Mouse (Mus musculus) stomach, embryonic 15.5 days (tissue): ENCODE data around the gene Ccdc149. TPM values are rescaled to one million over a fixed set of nuclear protein-coding genes. Genes with fewer than 3 reads are reported as not detected.

Source experiments
- ATAC-seq: fragments of 200-750 bp; cut with Nextera tagmentation; 2 replicates; pipeline ENCODE4 v1.8.0; 2017; ENCODE audit warnings: low read depth, moderate number of reproducible peaks, moderate TSS enrichment; ENCODE audit not compliant: insufficient read depth, low FRiP score
- H3K27ac ChIP-seq: fragments of 300-500 bp; sonication (generic); 2 replicates; pipeline ENCODE4 v1.5.1; 2015; ENCODE audit warnings: mild to moderate bottlenecking, inconsistent platforms
- H3K27me3 ChIP-seq: fragments of 300-500 bp; sonication (generic); replicated peaks from 2 replicates; pipeline ENCODE4 v1.6.1; 2015; ENCODE audit warnings: inconsistent platforms
- H3K36me3 ChIP-seq: fragments of 300-500 bp; sonication (generic); 2 replicates; pipeline ENCODE4 v1.6.1; 2015; ENCODE audit warnings: inconsistent platforms
- H3K4me1 ChIP-seq: fragments of 300-500 bp; sonication (generic); 2 replicates; pipeline ENCODE4 v1.6.1; 2015; ENCODE audit warnings: inconsistent platforms
- H3K4me2 ChIP-seq: fragments of 300-500 bp; sonication (generic); 2 replicates; pipeline ENCODE4 v1.6.1; 2015; ENCODE audit warnings: mild to moderate bottlenecking, inconsistent platforms
- H3K4me3 ChIP-seq: fragments of 300-500 bp; sonication (generic); replicated peaks from 2 replicates; pipeline ENCODE4 v1.5.1; 2015; ENCODE audit warnings: inconsistent platforms
- H3K9ac ChIP-seq: fragments of 300-500 bp; sonication (generic); 2 replicates; pipeline ENCODE4 v1.6.1; 2015; ENCODE audit warnings: inconsistent platforms
- H3K9me3 ChIP-seq: fragments of 300-500 bp; sonication (generic); 2 replicates; pipeline ENCODE4 v1.6.1; 2016; ENCODE audit warnings: inconsistent platforms
- WGBS: fragments of 180-500 bp; shearing (Covaris S2); methylation state at CpG from one replicate; pipeline ENCODE4 v1.1.7; 2015; 5-methylcytosine and 5-hydroxymethylcytosine counted together
- polyA plus RNA-seq: library from polyadenylated mRNA; unstranded; fragments of >200 nt; fragmentation: Nextera tagmentation; extraction: Ambion mirVana; gene quantifications from 2 replicates; pipeline ENCODE4 v1.2.1, GENCODE M21; 2015

The Ccdc149 gene
- polyA plus RNA-seq, 1 experiment from 2014 or later: 4.7 TPM

GRCm38 (mm10) chr5:52408668-52409315, 62.5 kb downstream of the Ccdc149 start:
- Histone ChIP-seq H3K9ac (no peak overlapping the region), H3K27ac (no peak overlapping the region), H3K9me3 (no peaks in the 10 kb centered on the region), H3K4me1 (no peaks in the 10 kb centered on the region), H3K4me2 (no peak overlapping the region), H3K4me3 (no peak overlapping the region), H3K36me3 (no peaks in the 10 kb centered on the region), H3K27me3 (no peaks in the 10 kb centered on the region)
- ATAC-seq: no peak
- WGBS: 70% methylated on average over 7 of the region's 7 CpGs

- Histone ChIP-seq H3K9me3 (no peaks in the 10 kb centered on the region), H3K4me2 (no peak overlapping the region), H3K36me3 (no peaks in the 10 kb centered on the region), H3K9ac (no peak overlapping the region), H3K27me3 (no peaks in the 10 kb centered on the region), H3K4me1 (no peaks in the 10 kb centered on the region), H3K4me3 (no peak overlapping the region), H3K27ac (no peak overlapping the region)
- 79% methylated on average over 8 of the region's 8 CpGs for WGBS
- no peak for ATAC-seq
Measured at GRCm38 (mm10) chr5:52404373-52404772, 66.9 kb downstream of the Ccdc149 start.

GRCm38 (mm10) chr5:52393756-52394155, 77.6 kb downstream of the Ccdc149 start:
- WGBS: 83% methylated on average over 4 of the region's 4 CpGs
- Histone ChIP-seq H3K27me3 (no peaks in the 10 kb centered on the region), H3K9me3 (no peaks in the 10 kb centered on the region), H3K9ac (no peak overlapping the region), H3K36me3 (peaks cover 2% of the 10 kb centered on the region; the same call in 1 of the 2 replicates), H3K27ac (no peak overlapping the region), H3K4me1 (no peaks in the 10 kb centered on the region), H3K4me3 (no peak overlapping the region), H3K4me2 (no peak overlapping the region)
- ATAC-seq: no peak

- ATAC-seq: no peak
- no peaks in the 10 kb centered on the region for H3K27me3 ChIP-seq
- H3K4me1 ChIP-seq: no peaks in the 10 kb centered on the region
- no peaks in the 10 kb centered on the region for H3K9me3 ChIP-seq
- no peak overlapping the region for H3K27ac ChIP-seq
- H3K9ac ChIP-seq: no peak overlapping the region
- H3K4me3 ChIP-seq: no peak overlapping the region
- peaks cover 2% of the 10 kb centered on the region; the same call in 1 of the 2 replicates for H3K36me3 ChIP-seq
- WGBS: 76% methylated on average over 16 of the region's 16 CpGs
- no peak overlapping the region for H3K4me2 ChIP-seq
Measured at GRCm38 (mm10) chr5:52391471-52391870, 79.8 kb downstream of the Ccdc149 start.

- H3K4me2 ChIP-seq: no peak overlapping the region
- ATAC-seq: no peak
Measured at GRCm38 (mm10) chr5:52390381-52390780, 80.9 kb downstream of the Ccdc149 start.

GRCm38 (mm10) chr5:52388092-52388749, 83.1 kb downstream of the Ccdc149 start:
- H3K27me3 ChIP-seq: no peaks in the 10 kb centered on the region
- WGBS: 72% methylated on average over 6 of the region's 7 CpGs
- no peaks in the 10 kb centered on the region for H3K9me3 ChIP-seq
- no peak overlapping the region for H3K27ac ChIP-seq
- H3K4me2 ChIP-seq: no peak overlapping the region
- H3K36me3 ChIP-seq: peaks cover 2% of the 10 kb centered on the region; the same call in 1 of the 2 replicates
- ATAC-seq: no peak
- no peak overlapping the region for H3K4me3 ChIP-seq
- no peaks in the 10 kb centered on the region for H3K4me1 ChIP-seq
- H3K9ac ChIP-seq: no peak overlapping the region

More at GRCm38 (mm10) chr5:52390381-52390780, 80.9 kb downstream of the Ccdc149 start:
- Histone ChIP-seq H3K27ac (no peak overlapping the region), H3K9ac (no peak overlapping the region), H3K9me3 (no peaks in the 10 kb centered on the region), H3K4me1 (no peaks in the 10 kb centered on the region), H3K36me3 (peaks cover 2% of the 10 kb centered on the region; the same call in 1 of the 2 replicates), H3K27me3 (no peaks in the 10 kb centered on the region), H3K4me3 (no peak overlapping the region)
- 93% methylated on average over 6 of the region's 6 CpGs for WGBS

GRCm38 (mm10) chr5:52386016-52386415, 85.3 kb downstream of the Ccdc149 start:
- Histone ChIP-seq H3K27me3 (no peaks in the 10 kb centered on the region), H3K27ac (no peak overlapping the region), H3K4me3 (no peak overlapping the region), H3K9ac (no peak overlapping the region), H3K9me3 (no peaks in the 10 kb centered on the region), H3K36me3 (peaks cover 2% of the 10 kb centered on the region; the same call in 1 of the 2 replicates), H3K4me2 (no peak overlapping the region), H3K4me1 (no peaks in the 10 kb centered on the region)
- no peak for ATAC-seq
- 65% methylated on average over 2 of the region's 2 CpGs for WGBS

GRCm38 (mm10) chr5:52383748-52384147, 87.6 kb downstream of the Ccdc149 start:
- no peak for ATAC-seq

GRCm38 (mm10) chr5:52382837-52383236, 88.5 kb downstream of the Ccdc149 start:
- Histone ChIP-seq H3K27me3 (no peaks in the 10 kb centered on the region), H3K9ac (no peak overlapping the region), H3K4me1 (no peaks in the 10 kb centered on the region), H3K4me3 (no peak overlapping the region), H3K4me2 (no peak overlapping the region), H3K36me3 (no peaks in the 10 kb centered on the region), H3K27ac (no peak overlapping the region), H3K9me3 (no peaks in the 10 kb centered on the region)
- 75% methylated on average over 8 of the region's 8 CpGs for WGBS
- no peak for ATAC-seq

More at GRCm38 (mm10) chr5:52383748-52384147, 87.6 kb downstream of the Ccdc149 start:
- Histone ChIP-seq H3K9me3 (no peaks in the 10 kb centered on the region), H3K36me3 (no peaks in the 10 kb centered on the region), H3K4me1 (no peaks in the 10 kb centered on the region), H3K4me3 (no peak overlapping the region), H3K27me3 (no peaks in the 10 kb centered on the region), H3K27ac (no peak overlapping the region), H3K9ac (no peak overlapping the region), H3K4me2 (no peak overlapping the region)
- 72% methylated on average over 5 of the region's 5 CpGs for WGBS

- H3K36me3 ChIP-seq: no peaks in the 10 kb centered on the region
- ATAC-seq: no peak
Measured at GRCm38 (mm10) chr5:52375847-52376246, 95.5 kb downstream of the Ccdc149 start.

GRCm38 (mm10) chr5:52370901-52371300, 100.4 kb downstream of the Ccdc149 start:
- whole genome bisulfite sequencing: 85% methylated on average over 6 of the region's 6 CpGs
- no peak overlapping the region for H3K9ac ChIP-seq
- no peaks in the 10 kb centered on the region for H3K36me3 ChIP-seq
- no peaks in the 10 kb centered on the region for H3K9me3 ChIP-seq
- H3K4me1 ChIP-seq: no peaks in the 10 kb centered on the region
- H3K27ac ChIP-seq: no peak overlapping the region
- no peak for ATAC-seq
- H3K4me2 ChIP-seq: no peak overlapping the region
- no peaks in the 10 kb centered on the region for H3K27me3 ChIP-seq
- no peak overlapping the region for H3K4me3 ChIP-seq

More at GRCm38 (mm10) chr5:52375847-52376246, 95.5 kb downstream of the Ccdc149 start:
- no peaks in the 10 kb centered on the region for H3K27me3 ChIP-seq
- no peak overlapping the region for H3K9ac ChIP-seq
- H3K4me3 ChIP-seq: no peak overlapping the region
- H3K4me1 ChIP-seq: no peaks in the 10 kb centered on the region
- no peak overlapping the region for H3K4me2 ChIP-seq
- no peak overlapping the region for H3K27ac ChIP-seq
- 88% methylated on average over 9 of the region's 9 CpGs for WGBS
- H3K9me3 ChIP-seq: no peaks in the 10 kb centered on the region
